19 mouse cellular contexts compared by ENCODE assay signal in genomic region chr4:47205846-47206245, GRCm38 (mm10). TPM values are rescaled to one million over a fixed set of nuclear protein-coding genes. Genes with fewer than 3 reads are reported as not detected.
A peak's percentile ranks its signal among the peaks of the same experiment; 100 is the strongest.
DNase-seq lines count a peak whose midpoint lies in the region; ATAC-seq and TF ChIP-seq lines count a peak whose summit lies in the region.
"Had no signal": no experiment of that assay in that cellular context is flagged by ENCODE, and none has a peak within 500 bp of the region (broad histone marks: within the 10 kb centered on the region; RNA-seq: fewer than 3 reads in every experiment).

No protein-coding gene starts in this region.

- intact Hi-C loops in heart, postnatal 25 days (cut with DNase I) = loop anchor here (5.0 kb wide), 2 partner anchors 44 to 46 kb away; no protein-coding TSS in a partner anchor

- H3K27me3 ChIP-seq in heart, embryonic 14.5 days (ENCODE audit: control insufficient read depth, insufficient read depth, low read length) = peaks cover 50% of the 10 kb centered on the region
- peaks cover 41% of the 10 kb centered on the region for H3K27me3 ChIP-seq in kidney, embryonic 16.5 days (ENCODE audit: insufficient read depth, low read length)
- H3K27me3 ChIP-seq in thymus, adult 2 months (ENCODE audit: control insufficient read depth, insufficient read depth, low read length) = peaks cover 10% of the 10 kb centered on the region; the same call in 1 of the 2 replicates

- no peak for DNase-seq in heart, postnatal 25 days (ENCODE audit: low spot score)
- no peak for DNase-seq in kidney, adult 18-20 months
- DNase-seq in kidney, postnatal 4 days = peak; percentile 39 to 60
- no peak for DNase-seq in thymus, adult 2 months
- DNase-seq in testis, postnatal 14 days (ENCODE audit: low spot score) = no peak
- DNase-seq: adrenal gland, adult 2 months; cerebellum, adult 11-12 months; cerebellum, postnatal 36 days; right cerebral cortex, postnatal 14 days had no signal

- no peak overlapping the region for H3K4me3 ChIP-seq in heart, embryonic 14.5 days (ENCODE audit: control insufficient read depth in 1 of 2, insufficient read depth in 1 of 2, low read depth in 1 of 2, low read length in 2 of 2)
- H3K4me3 ChIP-seq in kidney, embryonic 16.5 days (ENCODE audit: low read length) = no peak overlapping the region
- no peak overlapping the region for H3K4me3 ChIP-seq in brown adipose tissue, adult 24 weeks (ENCODE audit: insufficient read depth, low read depth, low read length)
- no peak overlapping the region for H3K4me3 ChIP-seq in thymus, adult 2 months (ENCODE audit: control insufficient read depth, insufficient read depth, low read length)
- H3K4me3 ChIP-seq: hindbrain, embryonic 10.5 days; layer of hippocampus, adult 2 months; midbrain, embryonic 12.5 days; neural tube, embryonic 13.5 days had no signal

- no peak overlapping the region for H3K4me2 ChIP-seq in heart, embryonic 14.5 days (ENCODE audit: low read length)
- no peak overlapping the region for H3K4me2 ChIP-seq in kidney, embryonic 16.5 days (replicated peaks; ENCODE audit: low read depth, low read length)
- H3K4me2 ChIP-seq: liver, embryonic 11.5 days; midbrain, embryonic 12.5 days; neural tube, embryonic 13.5 days had no signal

- 49% methylated on average over 6 of the region's 6 CpGs for WGBS in heart, embryonic 14.5 days
- 63% methylated on average over 6 of the region's 6 CpGs for WGBS in kidney, embryonic 16.5 days
- WGBS in thymus, adult 2 months = 82% methylated on average over 6 of the region's 6 CpGs

- TF ChIP-seq POLR2A in thymus, adult 2 months (IDR thresholded peaks at IDR 0.05; ENCODE audit: control insufficient read depth, extremely low read depth, insufficient read depth, low read length, poor library complexity) = no peak

- no peak overlapping the region; a peak in 1 of 4 replicates for H3K27ac ChIP-seq in heart, embryonic 14.5 days (replicated peaks in 1 of 2; ENCODE audit: control insufficient read depth in 1 of 2, insufficient read depth in 1 of 2, low read depth in 2 of 2, low read length in 2 of 2)
- peak overlapping the region; percentile 63 for H3K27ac ChIP-seq in kidney, embryonic 16.5 days (ENCODE audit: low read length)
- H3K27ac ChIP-seq in brown adipose tissue, adult 24 weeks (replicated peaks; ENCODE audit: low read depth, low read length) = 0 out of 2 replicates have a peak overlapping the region, but pooled peaks have one; percentile 6
- H3K27ac ChIP-seq in thymus, adult 2 months (ENCODE audit: control insufficient read depth, insufficient read depth, low read length) = no peak overlapping the region
- H3K27ac ChIP-seq: hindbrain, embryonic 10.5 days; layer of hippocampus, adult 2 months; midbrain, embryonic 12.5 days; neural tube, embryonic 13.5 days had no signal

- H3K4me1 ChIP-seq in heart, embryonic 14.5 days (ENCODE audit: control insufficient read depth in 2 of 2, insufficient read depth in 2 of 2, low read length in 2 of 2) = peaks cover 12 to 24% of the 10 kb centered on the region in 2 experiments
- peaks cover 18% of the 10 kb centered on the region for H3K4me1 ChIP-seq in kidney, embryonic 16.5 days (ENCODE audit: insufficient read depth, low read length)
- H3K4me1 ChIP-seq in brown adipose tissue, adult 24 weeks (ENCODE audit: control insufficient read depth, insufficient read depth, insufficient read length, low read length) = peaks cover 9% of the 10 kb centered on the region
- peaks cover 10% of the 10 kb centered on the region for H3K4me1 ChIP-seq in thymus, adult 2 months (replicated peaks; ENCODE audit: control insufficient read depth, insufficient read depth, low read length)

- peak; percentile 33; the same call in 1 of the 2 replicates for ATAC-seq in heart, embryonic 14.5 days (ENCODE audit: insufficient number of reproducible peaks, insufficient read depth, low FRiP score, low read depth)
- ATAC-seq in kidney, embryonic 16.5 days (ENCODE audit: low FRiP score, low TSS enrichment) = no peak
- ATAC-seq: forebrain, embryonic 16.5 days had no signal

- no peak overlapping the region for H3K9ac ChIP-seq in heart, embryonic 14.5 days (ENCODE audit: low read length)
- no peak overlapping the region for H3K9ac ChIP-seq in kidney, embryonic 16.5 days (replicated peaks; ENCODE audit: low read length)
- H3K9ac ChIP-seq: midbrain, embryonic 12.5 days; neural tube, embryonic 13.5 days had no signal

- H3K9me3 ChIP-seq in heart, embryonic 14.5 days (ENCODE audit: control insufficient read depth, low read length) = no peaks in the 10 kb centered on the region
- H3K9me3 ChIP-seq in kidney, embryonic 16.5 days (ENCODE audit: low read length) = no peaks in the 10 kb centered on the region
- H3K9me3 ChIP-seq: hindbrain, embryonic 10.5 days; midbrain, embryonic 12.5 days; neural tube, embryonic 13.5 days had no signal

- H3K36me3 ChIP-seq in heart, embryonic 14.5 days (ENCODE audit: control insufficient read depth, insufficient read depth, low read length) = no peaks in the 10 kb centered on the region
- no peaks in the 10 kb centered on the region for H3K36me3 ChIP-seq in kidney, embryonic 16.5 days (ENCODE audit: insufficient read depth, low read length)
- H3K36me3 ChIP-seq in thymus, adult 2 months (ENCODE audit: control insufficient read depth, insufficient read depth, low read length) = no peaks in the 10 kb centered on the region
- H3K36me3 ChIP-seq: hindbrain, embryonic 10.5 days; midbrain, embryonic 12.5 days; neural tube, embryonic 13.5 days had no signal

- TF ChIP-seq CTCF in thymus, adult 2 months (IDR thresholded peaks at IDR 0.05; ENCODE audit: borderline replicate concordance, control insufficient read depth, extremely low read depth, insufficient read depth, low read length, poor library complexity) = no peak

RNA-seq across cellular contexts. Expression of gene Col15a1, which starts 2.1 kb away (rescaled TPM):
- 8.0 and 12.0 TPM in 2 replicates for polyA plus RNA-seq in heart, embryonic 14.5 days (2014; fragmentation: Nextera tagmentation; extraction: Ambion mirVana)
- 100 to 1,000 TPM; 132 to 168 TPM for total RNA-seq in heart, postnatal 25 days (2021)
- polyA plus RNA-seq in kidney, embryonic 16.5 days (2015; fragmentation: Nextera tagmentation; extraction: Ambion mirVana) = 26.5 and 29.1 TPM in 2 replicates
- 38.2 and 43.8 TPM in 2 replicates for polyA plus RNA-seq in brown adipose tissue, adult 24 weeks (2012; ENCODE audit: insufficient read depth, insufficient read length, missing spikeins)
- 33.1 and 37.1 TPM in 2 replicates for polyA plus RNA-seq in thymus, adult 2 months (2012; rRNA removed)
- total RNA-seq: granulocyte monocyte progenitor cell, adult 5-6 weeks had no signal

Comparison
In these comparisons a context has a peak if more than half of its experiments do, and no peak if none do; other contexts are left out.
1. DNase-seq: peak in kidney, postnatal 4 days (2 of 2); none in heart, postnatal 25 days (single experiment), kidney, adult 18-20 months (single experiment), thymus, adult 2 months (single experiment) and testis, postnatal 14 days (single experiment).
2. H3K27ac ChIP-seq: peak in kidney, embryonic 16.5 days (single experiment) and brown adipose tissue, adult 24 weeks (single experiment); none in heart, embryonic 14.5 days (0 of 2) and thymus, adult 2 months (single experiment).